In genomic region chr14:31458006-31458405, GRCm38 (mm10) we compare ENCODE assay signal across 15 mouse cellular contexts. TPM values are rescaled to one million over a fixed set of nuclear protein-coding genes. Genes with fewer than 3 reads are reported as not detected.
A peak's percentile ranks its signal among the peaks of the same experiment; 100 is the strongest.
DNase-seq lines count a peak whose midpoint lies in the region; ATAC-seq lines count a peak whose summit lies in the region.
"Had no signal": no experiment of that assay in that cellular context is flagged by ENCODE, and none has a peak within 500 bp of the region (broad histone marks: within the 10 kb centered on the region; RNA-seq: fewer than 3 reads in every experiment).

No protein-coding gene starts in this region.

- 87% methylated on average over 12 of the region's 12 CpGs for WGBS in heart, embryonic 12.5 days
- WGBS in embryonic facial prominence, embryonic 11.5 days = 76% methylated on average over 12 of the region's 12 CpGs
- WGBS in limb, embryonic 11.5 days = 75% methylated on average over 12 of the region's 12 CpGs

- no peak overlapping the region for H3K9ac ChIP-seq in heart, embryonic 12.5 days
- H3K9ac ChIP-seq in embryonic facial prominence, embryonic 11.5 days (replicated peaks; ENCODE audit: low read length) = no peak overlapping the region
- no peak overlapping the region for H3K9ac ChIP-seq in limb, embryonic 11.5 days (ENCODE audit: low read length)
- H3K9ac ChIP-seq: embryonic facial prominence, embryonic 12.5 days; midbrain, embryonic 12.5 days had no signal

- no peaks in the 10 kb centered on the region for H3K27me3 ChIP-seq in heart, embryonic 12.5 days (replicated peaks)
- H3K27me3 ChIP-seq in embryonic facial prominence, embryonic 11.5 days (ENCODE audit: control insufficient read depth, insufficient read depth, low read length) = no peaks in the 10 kb centered on the region
- no peaks in the 10 kb centered on the region for H3K27me3 ChIP-seq in limb, embryonic 11.5 days (ENCODE audit: control insufficient read depth, insufficient read depth, low read length)
- H3K27me3 ChIP-seq: embryonic facial prominence, embryonic 12.5 days; midbrain, embryonic 12.5 days had no signal

- H3K4me1 ChIP-seq in heart, embryonic 12.5 days (replicated peaks) = 0 out of 2 replicates have a peak, but pooled peaks cover 5% of the 10 kb centered on the region
- H3K4me1 ChIP-seq in embryonic facial prominence, embryonic 11.5 days (ENCODE audit: control insufficient read depth, insufficient read depth, low read length) = no peaks in the 10 kb centered on the region
- peaks cover 12% of the 10 kb centered on the region for H3K4me1 ChIP-seq in limb, embryonic 11.5 days (ENCODE audit: control insufficient read depth, insufficient read depth, low read length)
- H3K4me1 ChIP-seq: midbrain, embryonic 12.5 days had no signal

- H3K4me2 ChIP-seq in heart, embryonic 12.5 days = no peak overlapping the region
- H3K4me2 ChIP-seq in embryonic facial prominence, embryonic 11.5 days (ENCODE audit: low read depth, low read length) = no peak overlapping the region
- no peak overlapping the region for H3K4me2 ChIP-seq in limb, embryonic 11.5 days (ENCODE audit: low read depth, severe bottlenecking)
- H3K4me2 ChIP-seq: embryonic facial prominence, embryonic 12.5 days; midbrain, embryonic 12.5 days had no signal

- no peaks in the 10 kb centered on the region for H3K9me3 ChIP-seq in heart, embryonic 12.5 days (replicated peaks)
- H3K9me3 ChIP-seq in embryonic facial prominence, embryonic 11.5 days (replicated peaks; ENCODE audit: control insufficient read depth, low read length) = no peaks in the 10 kb centered on the region
- H3K9me3 ChIP-seq in limb, embryonic 11.5 days (ENCODE audit: control insufficient read depth, low read length) = no peaks in the 10 kb centered on the region
- H3K9me3 ChIP-seq: embryonic facial prominence, embryonic 12.5 days; midbrain, embryonic 12.5 days had no signal

- DNase-seq in heart, adult 18-20 months = peak; percentile 50 to 54
- DNase-seq in NIH3T3 (ENCODE audit: low read depth) = peak; percentile 44
- DNase-seq in embryonic facial prominence, embryonic 11.5 days (ENCODE audit: low spot score) = peak; percentile 33
- DNase-seq in limb, embryonic 11.5 days (ENCODE audit: low spot score) = peak; percentile 57
- DNase-seq in cerebellum, postnatal 14 days = no peak
- DNase-seq in c-Kit-positive CD71-positive TER-119-positive erythroid progenitor cells, embryonic 14.5 days (ENCODE audit: low spot score) = no peak
- no peak for DNase-seq in T-cell, adult 2 months (ENCODE audit: low spot score)
- DNase-seq: adrenal gland, adult 8-10 months; cerebellum, adult 9-10 months; gastrocnemius, postnatal 14 days; thymus, postnatal 4 days had no signal

- ATAC-seq in heart, embryonic 12.5 days (ENCODE audit: insufficient number of reproducible peaks, low FRiP score) = no peak
- ATAC-seq in embryonic facial prominence, embryonic 11.5 days (replicated peaks; ENCODE audit: insufficient number of reproducible peaks, low FRiP score, low TSS enrichment, low read depth) = no peak
- no peak for ATAC-seq in limb, embryonic 11.5 days (ENCODE audit: insufficient number of reproducible peaks, low FRiP score, low TSS enrichment, low read depth)
- ATAC-seq: hindbrain, postnatal 0 days had no signal

- no peaks in the 10 kb centered on the region for H3K36me3 ChIP-seq in heart, embryonic 12.5 days
- no peaks in the 10 kb centered on the region for H3K36me3 ChIP-seq in embryonic facial prominence, embryonic 11.5 days (replicated peaks; ENCODE audit: control insufficient read depth, insufficient read depth, low read depth, low read length)
- H3K36me3 ChIP-seq in limb, embryonic 11.5 days (ENCODE audit: control insufficient read depth, insufficient read depth, low read length) = no peaks in the 10 kb centered on the region
- H3K36me3 ChIP-seq: embryonic facial prominence, embryonic 12.5 days; midbrain, embryonic 12.5 days had no signal

- H3K27ac ChIP-seq in heart, embryonic 12.5 days (ENCODE audit: poor library complexity, severe bottlenecking) = no peak overlapping the region
- no peak overlapping the region for H3K27ac ChIP-seq in embryonic facial prominence, embryonic 11.5 days (replicated peaks; ENCODE audit: low read depth, low read length)
- H3K27ac ChIP-seq in limb, embryonic 11.5 days (replicated peaks; ENCODE audit: low read depth, low read length) = peak overlapping the region; percentile 59; the same call in 1 of the 2 replicates
- H3K27ac ChIP-seq: embryonic facial prominence, embryonic 12.5 days; hindbrain, postnatal 0 days; midbrain, embryonic 12.5 days had no signal

- H3K4me3 ChIP-seq in heart, embryonic 12.5 days = no peak overlapping the region
- no peak overlapping the region for H3K4me3 ChIP-seq in embryonic facial prominence, embryonic 11.5 days (ENCODE audit: low read depth, low read length)
- no peak overlapping the region for H3K4me3 ChIP-seq in limb, embryonic 11.5 days (ENCODE audit: low read depth, low read length)
- H3K4me3 ChIP-seq: embryonic facial prominence, embryonic 12.5 days; midbrain, embryonic 12.5 days had no signal

RNA-seq across cellular contexts. Expression of gene Sh3bp5, which starts 22.1 kb away (rescaled TPM):
- 10 to 100 TPM; 60.0 to 60.9 TPM for total RNA-seq in heart, adult 18-20 months (2021)
- 29.9 and 30.2 TPM in 2 replicates for polyA plus RNA-seq in heart, embryonic 12.5 days (2016; fragmentation: Nextera tagmentation; extraction: Ambion mirVana)
- polyA plus RNA-seq in embryonic facial prominence, embryonic 11.5 days (2014; fragmentation: Nextera tagmentation; extraction: Ambion mirVana) = 15.8 and 16.0 TPM in 2 replicates
- polyA plus RNA-seq in limb, embryonic 11.5 days (2014; fragmentation: Nextera tagmentation; extraction: Ambion mirVana) = 26.7 and 33.4 TPM in 2 replicates

RNA-seq across cellular contexts. Expression of gene Eaf1, which starts 36.2 kb away (rescaled TPM):
- 10 to 100 TPM; 13.4 to 15.3 TPM for total RNA-seq in heart, adult 18-20 months (2021)
- polyA plus RNA-seq in heart, embryonic 12.5 days (2016; fragmentation: Nextera tagmentation; extraction: Ambion mirVana) = 20.1 and 20.9 TPM in 2 replicates
- polyA plus RNA-seq in embryonic facial prominence, embryonic 11.5 days (2014; fragmentation: Nextera tagmentation; extraction: Ambion mirVana) = 23.0 and 26.7 TPM in 2 replicates
- polyA plus RNA-seq in limb, embryonic 11.5 days (2014; fragmentation: Nextera tagmentation; extraction: Ambion mirVana) = 29.3 and 31.5 TPM in 2 replicates

RNA-seq across cellular contexts. Expression of gene Mettl6, which starts 36.8 kb away (rescaled TPM):
- total RNA-seq in heart, adult 18-20 months (2021) = 10 to 100 TPM in 1 of 2 experiments, 1 to 10 TPM in 1; 9.1 to 10.6 TPM
- 46.4 and 49.7 TPM in 2 replicates for polyA plus RNA-seq in heart, embryonic 12.5 days (2016; fragmentation: Nextera tagmentation; extraction: Ambion mirVana)
- 100 and 108 TPM in 2 replicates for polyA plus RNA-seq in embryonic facial prominence, embryonic 11.5 days (2014; fragmentation: Nextera tagmentation; extraction: Ambion mirVana)
- 90.7 and 92.8 TPM in 2 replicates for polyA plus RNA-seq in limb, embryonic 11.5 days (2014; fragmentation: Nextera tagmentation; extraction: Ambion mirVana)

Comparison
In these comparisons a context has a peak if more than half of its experiments do, and no peak if none do; other contexts are left out.
1. DNase-seq: peak in heart, adult 18-20 months (2 of 2), NIH3T3 (single experiment), embryonic facial prominence, embryonic 11.5 days (single experiment) and limb, embryonic 11.5 days (single experiment); none in cerebellum, postnatal 14 days (0 of 2), c-Kit-positive CD71-positive TER-119-positive erythroid progenitor cells, embryonic 14.5 days (single experiment) and T-cell, adult 2 months (single experiment).